Mouse (Mus musculus) thymus, adult 2 months (tissue): ENCODE results near the gene Wdhd1. TPM values are rescaled to one million over a fixed set of nuclear protein-coding genes. Genes with fewer than 3 reads are reported as not detected.

ENCODE experiments used
- DNase-seq: peaks from one replicate; pipeline ENCODE4 v3.0.0; 2021
- H3K27ac ChIP-seq: fragments of 200-500 bp; 2 replicates; pipeline ENCODE4 v1.5.1; 2012; ENCODE audit warnings: low read length, control low read depth; ENCODE audit not compliant: control insufficient read depth, insufficient read depth
- H3K27me3 ChIP-seq: fragments of 200-500 bp; 2 replicates; pipeline ENCODE4 v1.6.1; 2012; ENCODE audit warnings: mild to moderate bottlenecking, low read length, moderate library complexity, mixed read lengths; ENCODE audit not compliant: control insufficient read depth, insufficient read depth
- H3K36me3 ChIP-seq: fragments of 200-500 bp; 2 replicates; pipeline ENCODE4 v1.6.1; 2012; ENCODE audit warnings: mild to moderate bottlenecking, low read length, moderate library complexity; ENCODE audit not compliant: control insufficient read depth, insufficient read depth
- H3K4me1 ChIP-seq: fragments of 200-500 bp; replicated peaks from 2 replicates; pipeline ENCODE4 v1.6.1; 2012; ENCODE audit warnings: low read length; ENCODE audit not compliant: control insufficient read depth, insufficient read depth
- H3K4me3 ChIP-seq: fragments of 200-500 bp; 2 replicates; pipeline ENCODE4 v1.5.1; 2012; ENCODE audit warnings: mild to moderate bottlenecking, low read length, control low read depth, moderate library complexity; ENCODE audit not compliant: control insufficient read depth, insufficient read depth
- CTCF ChIP-seq: fragments of 200-500 bp; IDR thresholded peaks from 2 replicates; pipeline ENCODE4 v1.5.1; 2012; ENCODE audit warnings: mild to moderate bottlenecking, control low read depth, low read length, moderate library complexity, borderline replicate concordance; ENCODE audit not compliant: control insufficient read depth, poor library complexity, insufficient read depth; ENCODE audit errors: extremely low read depth
- POLR2A ChIP-seq: fragments of 200-500 bp; IDR thresholded peaks from 2 replicates; pipeline ENCODE4 v1.6.1; 2012; ENCODE audit warnings: mild to moderate bottlenecking, low read length, control low read depth, moderate library complexity; ENCODE audit not compliant: control insufficient read depth, poor library complexity, insufficient read depth; ENCODE audit errors: extremely low read depth
- WGBS: fragments of 180-500 bp; shearing (Covaris S2); methylation state at CpG from one replicate; pipeline ENCODE4 v1.1.7; 2018; 5-methylcytosine and 5-hydroxymethylcytosine counted together
- polyA plus RNA-seq: library from polyadenylated mRNA; depleted of rRNA; stranded (reverse); fragments of >200 nt; gene quantifications from 2 replicates; pipeline ENCODE4 v1.2.3, GENCODE M21; 2012

Gene Wdhd1
- polyA plus RNA-seq, 1 experiment: 7.7 TPM

GRCm38 (mm10) chr14:47218766-47219606 is 57.7 kb downstream of the Wdhd1 start:
- H3K36me3 ChIP-seq: no peaks in the 10 kb centered on the region
- no peak overlapping the region for H3K4me3 ChIP-seq
- no peak overlapping the region for H3K27ac ChIP-seq
- H3K27me3 ChIP-seq: no peaks in the 10 kb centered on the region
- H3K4me1 ChIP-seq: peaks cover 20% of the 10 kb centered on the region
- WGBS: 94% methylated on average over 9 of the region's 9 CpGs
- no peak for DNase-seq
- TF ChIP-seq POLR2A (no peak), CTCF (no peak)

- 92% methylated on average over 2 of the region's 2 CpGs for WGBS
- no peaks in the 10 kb centered on the region for H3K36me3 ChIP-seq
- H3K27ac ChIP-seq: no peak overlapping the region
- no peak for DNase-seq
- H3K4me3 ChIP-seq: no peak overlapping the region
- no peaks in the 10 kb centered on the region for H3K27me3 ChIP-seq
- peaks cover 8% of the 10 kb centered on the region for H3K4me1 ChIP-seq
- TF ChIP-seq CTCF: no peak
- no peak for TF ChIP-seq POLR2A
Measured at GRCm38 (mm10) chr14:47216541-47216940, 60.1 kb downstream of the Wdhd1 start.

- WGBS: 82% methylated on average over 5 of the region's 5 CpGs
- DNase-seq: no peak
- TF ChIP-seq CTCF (no peak), POLR2A (no peak)
- H3K36me3 ChIP-seq: no peaks in the 10 kb centered on the region
- no peak overlapping the region for H3K27ac ChIP-seq
- no peaks in the 10 kb centered on the region for H3K27me3 ChIP-seq
- no peaks in the 10 kb centered on the region for H3K4me1 ChIP-seq
- no peak overlapping the region for H3K4me3 ChIP-seq
Measured at GRCm38 (mm10) chr14:47214367-47214766, 62.3 kb downstream of the Wdhd1 start.

- TF ChIP-seq POLR2A (no peak), CTCF (no peak)
- no peak overlapping the region for H3K27ac ChIP-seq
- no peak for DNase-seq
- WGBS: 94% methylated on average over 4 of the region's 4 CpGs
- no peaks in the 10 kb centered on the region for H3K36me3 ChIP-seq
- no peaks in the 10 kb centered on the region for H3K4me1 ChIP-seq
- H3K27me3 ChIP-seq: no peaks in the 10 kb centered on the region
- no peak overlapping the region for H3K4me3 ChIP-seq
Measured at GRCm38 (mm10) chr14:47213305-47213704, 63.4 kb downstream of the Wdhd1 start.

GRCm38 (mm10) chr14:47209669-47210164 is 66.9 kb downstream of the Wdhd1 start:
- H3K27ac ChIP-seq: no peak overlapping the region
- WGBS: 93% methylated on average over 4 of the region's 4 CpGs
- H3K4me3 ChIP-seq: no peak overlapping the region
- no peak for DNase-seq
- TF ChIP-seq CTCF: no peak
- no peak for TF ChIP-seq POLR2A
- H3K36me3 ChIP-seq: no peaks in the 10 kb centered on the region
- H3K27me3 ChIP-seq: no peaks in the 10 kb centered on the region
- H3K4me1 ChIP-seq: peaks cover 2% of the 10 kb centered on the region

GRCm38 (mm10) chr14:47208564-47209493 is 67.8 kb downstream of the Wdhd1 start:
- peaks cover 5% of the 10 kb centered on the region for H3K4me1 ChIP-seq
- no peak for TF ChIP-seq POLR2A
- TF ChIP-seq CTCF: no peak
- DNase-seq: no peak
- no peak overlapping the region for H3K27ac ChIP-seq
- no peaks in the 10 kb centered on the region for H3K27me3 ChIP-seq
- 96% methylated on average over 12 of the region's 12 CpGs for WGBS
- no peak overlapping the region for H3K4me3 ChIP-seq
- no peaks in the 10 kb centered on the region for H3K36me3 ChIP-seq
